Mouse (Mus musculus) olfactory bulb, adult 2 months (tissue): ENCODE data around the gene Zbtb8os.

Experiments used
- CTCF ChIP-seq: fragments of 200-500 bp; IDR thresholded peaks from 2 replicates; pipeline ENCODE4 v1.5.1; 2012; ENCODE audit warnings: low read depth, mild to moderate bottlenecking, low read length, moderate library complexity; ENCODE audit not compliant: insufficient read depth
- POLR2A ChIP-seq: fragments of 200-500 bp; IDR thresholded peaks from 2 replicates; pipeline ENCODE4 v1.6.1; 2012; ENCODE audit warnings: mild to moderate bottlenecking, low read depth, low read length, moderate library complexity; ENCODE audit not compliant: insufficient read depth

DNA sequence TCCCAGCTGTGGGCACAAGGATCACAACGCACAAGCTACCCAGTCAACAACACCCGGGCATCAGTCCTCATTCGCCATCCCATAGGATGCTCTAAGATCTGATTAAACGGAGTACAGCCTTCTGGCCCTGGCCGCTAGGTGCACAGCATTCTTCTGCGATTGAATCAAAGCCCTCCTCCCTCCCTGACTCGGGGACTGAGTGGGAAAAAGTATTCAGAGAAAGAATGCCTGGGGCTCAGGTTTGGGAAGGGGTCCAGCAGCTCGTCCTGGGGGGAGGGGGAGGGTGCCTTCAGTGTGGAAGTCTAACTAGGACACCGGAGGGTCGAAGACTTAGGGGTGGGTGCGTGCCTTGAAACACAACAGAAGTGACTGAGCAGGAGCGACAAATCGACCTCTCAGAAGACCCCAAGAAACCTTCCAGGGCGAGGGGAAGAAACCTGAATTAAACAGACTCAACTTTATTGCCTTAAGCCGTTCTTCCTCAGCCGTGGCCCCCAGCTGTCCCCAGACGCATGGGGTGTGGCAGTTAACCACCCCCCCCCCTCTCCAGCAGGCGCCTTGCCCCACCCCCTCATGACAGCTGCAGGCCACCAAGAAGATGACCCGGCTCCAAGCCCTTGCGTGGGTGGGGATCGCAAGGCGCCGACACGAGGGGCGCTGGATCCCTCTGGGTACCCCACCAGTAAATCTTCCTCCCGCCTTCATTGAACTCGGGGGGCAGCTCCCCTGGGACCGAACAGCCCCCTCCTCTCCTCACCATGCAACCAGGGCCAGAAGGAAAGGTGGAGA, 48.6 kb upstream of the Zbtb8os start:
- TF ChIP-seq CTCF (no peak), POLR2A (no peak)
